Mouse (Mus musculus) spleen, postnatal 36 days (tissue): ENCODE results near the gene Ap3d1.

ENCODE experiments used
- DNase-seq, 2 experiments: peaks; one replicate each; pipeline ENCODE4 v3.0.0; 2022; ENCODE audit warnings: low spot score in 2 of 2, mixed read lengths in 1 of 2

Gene Ap3d1

GRCm38 (mm10) chr10:80684214-80684613, 57.9 kb downstream of the Ap3d1 start:
- peak; percentile 87 to 90 for DNase-seq

GRCm38 (mm10) chr10:80683647-80684046, 58.4 kb downstream of the Ap3d1 start:
- DNase-seq, result no peak

GRCm38 (mm10) chr10:80682003-80682402, 60.1 kb downstream of the Ap3d1 start:
- DNase-seq, result peak; percentile 83 to 85

- DNase-seq, result no peak
These were observed 61.8 kb downstream of the Ap3d1 start for GRCm38 (mm10) chr10:80680260-80680696.

GRCm38 (mm10) chr10:80679556-80680259, 62.4 kb downstream of the Ap3d1 start:
- DNase-seq, result peak in 1 of 2 experiments; percentile 29

- DNase-seq, result no peak
These were observed 63.3 kb downstream of the Ap3d1 start for GRCm38 (mm10) chr10:80678601-80679377.

GRCm38 (mm10) chr10:80677942-80678436, 64.1 kb downstream of the Ap3d1 start, which contains the start of gene Mknk2:
Gene Mknk2 (minus strand): TSS chr10:80678112.
- peak; percentile 95 to 96 for DNase-seq

GRCm38 (mm10) chr10:80677128-80677875, 64.8 kb downstream of the Ap3d1 start:
- peak in 1 of 2 experiments; percentile 51 for DNase-seq

GRCm38 (mm10) chr10:80676198-80676928, 65.7 kb downstream of the Ap3d1 start:
- DNase-seq, result peak; percentile 100

- no peak for DNase-seq
These were observed 66.5 kb downstream of the Ap3d1 start for GRCm38 (mm10) chr10:80675405-80676197.

- no peak for DNase-seq
These were observed 67.1 kb downstream of the Ap3d1 start for GRCm38 (mm10) chr10:80674851-80675404.

- DNase-seq, result peak in 1 of 2 experiments; percentile 36
These were observed 67.8 kb downstream of the Ap3d1 start for GRCm38 (mm10) chr10:80674161-80674711.

GRCm38 (mm10) chr10:80673690-80674089, 68.4 kb downstream of the Ap3d1 start:
- DNase-seq, result no peak

- DNase-seq, result no peak
These were observed 70.0 kb downstream of the Ap3d1 start for GRCm38 (mm10) chr10:80671936-80672690.

GRCm38 (mm10) chr10:80671251-80671650, 70.8 kb downstream of the Ap3d1 start:
- no peak for DNase-seq

GRCm38 (mm10) chr10:80670531-80670930, 71.5 kb downstream of the Ap3d1 start:
- DNase-seq, result no peak

GRCm38 (mm10) chr10:80669737-80670485, 72.2 kb downstream of the Ap3d1 start:
- DNase-seq, result peak in 1 of 2 experiments; percentile 33

GRCm38 (mm10) chr10:80669018-80669417, 73.0 kb downstream of the Ap3d1 start:
- peak; percentile 61 to 62 for DNase-seq
